Mouse (Mus musculus) midbrain, embryonic 14.5 days (tissue): ENCODE measurements at regions not wholly inside any gene's neighbourhood (a gene's known extent, or its start where the extent isn't known, plus 50 kb on each side); places are given as distances from the start of the nearest gene placed in this dataset.

ENCODE experiments used
- ATAC-seq: fragments of 200-750 bp; cut with Nextera tagmentation; 2 replicates; pipeline ENCODE4 v1.8.0; 2017; ENCODE audit warnings: moderate number of reproducible peaks, moderate library complexity; ENCODE audit not compliant: low FRiP score, low TSS enrichment
- DNase-seq: peaks from one replicate; pipeline ENCODE4 v3.0.0-alpha.2; 2015
- H3K27ac ChIP-seq: fragments of 300-500 bp; sonication (generic); replicated peaks from 2 replicates; pipeline ENCODE4 v1.5.1; 2014; ENCODE audit warnings: mild to moderate bottlenecking, low read depth, low read length, moderate library complexity
- H3K27me3 ChIP-seq: fragments of 300-500 bp; sonication (generic); 2 replicates; pipeline ENCODE4 v1.6.1; 2014; ENCODE audit warnings: low read length, control low read depth, mixed read lengths; ENCODE audit not compliant: control insufficient read depth, insufficient read depth
- H3K36me3 ChIP-seq: fragments of 300-500 bp; sonication (generic); 2 replicates; pipeline ENCODE4 v1.6.1; 2014; ENCODE audit warnings: low read length, control low read depth; ENCODE audit not compliant: control insufficient read depth, insufficient read depth
- H3K4me1 ChIP-seq: fragments of 300-500 bp; sonication (generic); 2 replicates; pipeline ENCODE4 v1.6.1; 2014; ENCODE audit warnings: mild to moderate bottlenecking, antibody characterized with exemption, low read length, control low read depth; ENCODE audit not compliant: control insufficient read depth, insufficient read depth
- H3K4me2 ChIP-seq: fragments of 300-500 bp; sonication (generic); 2 replicates; pipeline ENCODE4 v1.6.1; 2014; ENCODE audit warnings: mild to moderate bottlenecking, low read length, moderate library complexity
- H3K4me3 ChIP-seq: fragments of 300-500 bp; sonication (generic); replicated peaks from 2 replicates; pipeline ENCODE4 v1.5.1; 2014; ENCODE audit warnings: low read depth, low read length
- H3K9ac ChIP-seq: fragments of 300-500 bp; sonication (generic); replicated peaks from 2 replicates; pipeline ENCODE4 v1.6.1; 2014; ENCODE audit warnings: mild to moderate bottlenecking, low read length, moderate library complexity
- H3K9me3 ChIP-seq: fragments of 300-500 bp; sonication (generic); 2 replicates; pipeline ENCODE4 v1.6.1; 2016; ENCODE audit warnings: low read length, control low read depth, mixed read lengths; ENCODE audit not compliant: control insufficient read depth
- WGBS: fragments of 180-500 bp; shearing (Covaris S2); extraction: QIAGEN DNeasy Blood & Tissue Kit; methylation state at CpG from one replicate; pipeline ENCODE4 v1.1.7; 2014; 5-methylcytosine and 5-hydroxymethylcytosine counted together

GRCm38 (mm10) chr16:88368146-88368545 lies 78.1 kb upstream of the Grik1 start:
- 54% methylated on average over 6 of the region's 6 CpGs for WGBS
- Histone ChIP-seq H3K4me2 (no peak overlapping the region), H3K4me3 (no peak overlapping the region), H3K27ac (no peak overlapping the region), H3K9me3 (no peaks in the 10 kb centered on the region), H3K4me1 (no peaks in the 10 kb centered on the region), H3K27me3 (no peaks in the 10 kb centered on the region), H3K36me3 (no peaks in the 10 kb centered on the region), H3K9ac (no peak overlapping the region)
- DNase-seq (no peak), ATAC-seq (no peak)

GRCm38 (mm10) chr16:88367162-88367561 lies 77.1 kb upstream of the Grik1 start:
- Histone ChIP-seq H3K9ac (no peak overlapping the region), H3K27me3 (no peaks in the 10 kb centered on the region), H3K4me1 (no peaks in the 10 kb centered on the region), H3K9me3 (no peaks in the 10 kb centered on the region), H3K4me2 (no peak overlapping the region), H3K36me3 (no peaks in the 10 kb centered on the region), H3K4me3 (no peak overlapping the region), H3K27ac (no peak overlapping the region)
- no peak for ATAC-seq
- no peak for DNase-seq
- 83% methylated on average over 1 of the region's 1 CpGs for WGBS

GRCm38 (mm10) chr16:88360081-88360480 lies 70.0 kb upstream of the Grik1 start:
- no peaks in the 10 kb centered on the region for H3K36me3 ChIP-seq
- WGBS, result 25% methylated on average over 2 of the region's 2 CpGs
- H3K27me3 ChIP-seq, result no peaks in the 10 kb centered on the region
- DNase-seq (peak; percentile 43), ATAC-seq (no peak)
- H3K4me3 ChIP-seq, result no peak overlapping the region
- no peak overlapping the region for H3K9ac ChIP-seq
- no peak overlapping the region for H3K4me2 ChIP-seq
- H3K9me3 ChIP-seq, result no peaks in the 10 kb centered on the region
- no peak overlapping the region for H3K27ac ChIP-seq
- H3K4me1 ChIP-seq, result no peaks in the 10 kb centered on the region
